Mouse (Mus musculus): ENCODE results near the gene Ifitm1.
"Not testable (repeated sequence)": the region's sequence is repeated elsewhere in the genome, so short reads cannot be mapped to it uniquely, and the experiment has no call there.

Ifitm1 gene

GRCm38 (mm10) chr7:140971479-140972171, 4.6 kb downstream of the Ifitm1 start:
- intact Hi-C loops (cut with DNase I) = loop anchor here (5.0 kb wide), 1 partner anchor 36 kb away; no protein-coding TSS in a partner anchor

- intact Hi-C loops (cut with DNase I) = loop anchor here (5.0 kb wide), 1 partner anchor 34 kb away; no protein-coding TSS in a partner anchor
Observed at GRCm38 (mm10) chr7:140973396-140974165, 6.6 kb downstream of the Ifitm1 start.

- intact Hi-C loops (cut with DNase I) = loop anchor here (5.0 kb wide), 1 partner anchor 32 kb away; no protein-coding TSS in a partner anchor
Observed at GRCm38 (mm10) chr7:140974940-140975339, 7.9 kb downstream of the Ifitm1 start.

GRCm38 (mm10) chr7:140975465-140975864, 8.4 kb downstream of the Ifitm1 start:
- intact Hi-C loops (cut with DNase I) = no loop called here

GRCm38 (mm10) chr7:140976720-140977119, 9.7 kb downstream of the Ifitm1 start:
- intact Hi-C loops (cut with DNase I) = not testable (repeated sequence)

- intact Hi-C loops (cut with DNase I) = no loop called here
Observed at GRCm38 (mm10) chr7:140981704-140982103, 14.7 kb downstream of the Ifitm1 start.

GRCm38 (mm10) chr7:140982971-140983370, 15.9 kb downstream of the Ifitm1 start:
- intact Hi-C loops (cut with DNase I) = no loop called here

GRCm38 (mm10) chr7:140987182-140988138, 20.4 kb downstream of the Ifitm1 start:
- intact Hi-C loops (cut with DNase I) = no loop called here

GRCm38 (mm10) chr7:140989022-140989421, 22.0 kb downstream of the Ifitm1 start:
- intact Hi-C loops (cut with DNase I) = no loop called here

- intact Hi-C loops (cut with DNase I) = no loop called here
Observed at GRCm38 (mm10) chr7:140990185-140990584, 23.2 kb downstream of the Ifitm1 start.

- intact Hi-C loops (cut with DNase I) = no loop called here
Observed at GRCm38 (mm10) chr7:140990622-140991021, 23.6 kb downstream of the Ifitm1 start.

- intact Hi-C loops (cut with DNase I) = no loop called here
Observed at GRCm38 (mm10) chr7:140991117-140991689, 24.2 kb downstream of the Ifitm1 start.

GRCm38 (mm10) chr7:140997817-140998216, 30.8 kb downstream of the Ifitm1 start:
- intact Hi-C loops (cut with DNase I) = no loop called here

GRCm38 (mm10) chr7:140998853-140999700, 32.1 kb downstream of the Ifitm1 start:
- intact Hi-C loops (cut with DNase I) = no loop called here

- intact Hi-C loops (cut with DNase I) = no loop called here
Observed at GRCm38 (mm10) chr7:141000881-141001708, 34.1 kb downstream of the Ifitm1 start.

- intact Hi-C loops (cut with DNase I) = no loop called here
Observed at GRCm38 (mm10) chr7:141003248-141004010, 36.4 kb downstream of the Ifitm1 start.

GRCm38 (mm10) chr7:141006446-141006845, 39.4 kb downstream of the Ifitm1 start:
- intact Hi-C loops (cut with DNase I) = loop anchor here (5.0 kb wide), 3 partner anchors 34 to 99 kb away; partner anchors contain the start of genes Gm45717 and Ifitm2

- intact Hi-C loops (cut with DNase I) = loop anchor here (5.0 kb wide), 3 partner anchors 35 to 100 kb away; partner anchors contain the start of genes Gm45717 and Ifitm2
Observed at GRCm38 (mm10) chr7:141006914-141007313, 39.9 kb downstream of the Ifitm1 start.

All from adrenal gland (tissue).